Mouse (Mus musculus) CH12.LX (cell line): Measurements from ENCODE around the gene Tnfaip3. TPM values are rescaled to one million over a fixed set of nuclear protein-coding genes. Genes with fewer than 3 reads are reported as not detected.

Experiments used
- DNase-seq: peaks from one replicate; pipeline ENCODE4 v3.0.0-alpha.2; 2013; ENCODE audit errors: extremely low read depth
- H3K27ac ChIP-seq: 2 replicates; pipeline ENCODE4 v1.5.1; 2012; ENCODE audit warnings: low read depth, mild to moderate bottlenecking, control low read depth, moderate library complexity; ENCODE audit not compliant: insufficient read depth
- H3K27me3 ChIP-seq: replicated peaks from 2 replicates; pipeline ENCODE3; 2012; ENCODE audit warnings: inconsistent platforms
- H3K36me3 ChIP-seq, 2 experiments: replicated peaks in 1 of 2; 2 replicates each; pipeline versions ENCODE3 to v1.6.1; 2012; ENCODE audit warnings: inconsistent platforms in 1 of 2, low read length in 1 of 2, mild to moderate bottlenecking in 1 of 2, mixed read lengths in 1 of 2, moderate library complexity in 1 of 2; ENCODE audit not compliant: control insufficient read depth in 1 of 2, insufficient read depth in 1 of 2
- H3K4me1 ChIP-seq, 2 experiments: 2 replicates each; pipeline ENCODE4 v1.6.1; 2012; ENCODE audit warnings: inconsistent platforms in 1 of 2, moderate library complexity in 1 of 2; ENCODE audit not compliant: insufficient read depth in 2 of 2, control insufficient read depth in 1 of 2
- H3K4me2 ChIP-seq: 2 replicates; pipeline ENCODE4 v1.6.1; 2012; ENCODE audit warnings: low read depth, mild to moderate bottlenecking, control low read depth; ENCODE audit not compliant: poor library complexity, insufficient read depth, severe bottlenecking
- H3K4me3 ChIP-seq, 3 experiments: fragments of 150-350 bp in 1 of 3; sonication (generic) in 1 of 3; replicated peaks in 1 of 3; 2 replicates each; pipeline versions ENCODE3 to v1.5.1; 2011 to 2012; ENCODE audit warnings: low read depth in 2 of 3, low read length in 2 of 3, mild to moderate bottlenecking in 2 of 3, moderate library complexity in 2 of 3, control low read depth in 1 of 3, improper control_type of control experiment in 1 of 3, inconsistent platforms in 1 of 3, mixed read lengths in 1 of 3; ENCODE audit not compliant: poor library complexity in 1 of 3
- H3K79me2 ChIP-seq: replicated peaks from 2 replicates; pipeline ENCODE4 v1.6.1; 2012; ENCODE audit warnings: mild to moderate bottlenecking, moderate library complexity; ENCODE audit not compliant: control insufficient read depth, poor library complexity, insufficient read depth, severe bottlenecking; ENCODE audit errors: extremely low read depth
- H3K9ac ChIP-seq: 2 replicates; pipeline ENCODE4 v1.6.1; 2012; ENCODE audit warnings: low read depth, mild to moderate bottlenecking, control low read depth, moderate library complexity; ENCODE audit not compliant: insufficient read depth
- H3K9me3 ChIP-seq: replicated peaks from 2 replicates; pipeline ENCODE3; 2012; ENCODE audit warnings: low read length, inconsistent platforms, mixed read lengths
- BHLHE40 ChIP-seq: IDR thresholded peaks from 2 replicates; pipeline ENCODE4 v1.6.1; 2011; ENCODE audit warnings: mild to moderate bottlenecking, low read depth, low read length, improper control_type of control experiment
- CHD1 ChIP-seq: IDR thresholded peaks from 2 replicates; pipeline ENCODE4 v1.6.1; 2012; ENCODE audit warnings: low read depth, low read length, improper control_type of control experiment, inconsistent platforms
- CHD2 ChIP-seq: IDR thresholded peaks from 2 replicates; pipeline ENCODE4 v1.6.1; 2011; ENCODE audit warnings: low read length, improper control_type of control experiment
- CTCF ChIP-seq, 2 experiments: IDR thresholded peaks in 1 of 2; conservative IDR thresholded peaks in 1 of 2; 2 replicates each; pipeline ENCODE4 v1.5.1; 2011 to 2012; ENCODE audit warnings: low read depth in 2 of 2, low read length in 2 of 2, improper control_type of control experiment in 1 of 2, inconsistent platforms in 1 of 2, mild to moderate bottlenecking in 1 of 2, moderate library complexity in 1 of 2
- E2F4 ChIP-seq: IDR thresholded peaks from 2 replicates; pipeline ENCODE4 v1.6.1; 2011; ENCODE audit warnings: low read depth, low read length, improper control_type of control experiment; ENCODE audit not compliant: insufficient replicate concordance
- ELF1 ChIP-seq: IDR thresholded peaks from 2 replicates; pipeline ENCODE4 v1.6.1; 2014; ENCODE audit warnings: low read depth, mild to moderate bottlenecking, inconsistent platforms, low read length, improper control_type of control experiment
- EP300 ChIP-seq: IDR thresholded peaks from 2 replicates; pipeline ENCODE4 v1.6.1; 2011; ENCODE audit warnings: low read length, improper control_type of control experiment
- ETS1 ChIP-seq: conservative IDR thresholded peaks from 2 replicates; pipeline ENCODE4 v1.6.1; 2012; ENCODE audit warnings: low read depth, mild to moderate bottlenecking, inconsistent platforms, low read length, improper control_type of control experiment, moderate library complexity
- GABPA ChIP-seq: IDR thresholded peaks from 2 replicates; pipeline ENCODE4 v1.6.1; 2012; ENCODE audit warnings: low read depth, low read length, improper control_type of control experiment, inconsistent platforms; ENCODE audit not compliant: insufficient replicate concordance
- HCFC1 ChIP-seq: IDR thresholded peaks from 2 replicates; pipeline ENCODE4 v1.6.1; 2012; ENCODE audit warnings: low read depth, mild to moderate bottlenecking, inconsistent platforms, low read length, improper control_type of control experiment
- IRF4 ChIP-seq: IDR thresholded peaks from 2 replicates; pipeline ENCODE4 v1.6.1; 2014; ENCODE audit warnings: low read depth, mild to moderate bottlenecking, inconsistent platforms, low read length, improper control_type of control experiment
- JUN ChIP-seq: IDR thresholded peaks from 2 replicates; pipeline ENCODE4 v1.6.1; 2011; ENCODE audit warnings: low read depth, mild to moderate bottlenecking, low read length, improper control_type of control experiment, moderate library complexity; ENCODE audit not compliant: insufficient read depth
- JUND ChIP-seq: conservative IDR thresholded peaks from 2 replicates; pipeline ENCODE4 v1.6.1; 2011; ENCODE audit warnings: low read depth, low read length, improper control_type of control experiment
- KAT2A ChIP-seq: IDR thresholded peaks from 2 replicates; pipeline ENCODE4 v1.6.1; 2012; ENCODE audit warnings: low read length, improper control_type of control experiment, inconsistent platforms; ENCODE audit not compliant: insufficient replicate concordance
- MAFK ChIP-seq: IDR thresholded peaks from 2 replicates; pipeline ENCODE4 v1.6.1; 2011; ENCODE audit warnings: low read length, improper control_type of control experiment; ENCODE audit not compliant: insufficient replicate concordance
- MAX ChIP-seq: IDR thresholded peaks from 2 replicates; pipeline ENCODE4 v1.6.1; 2011; ENCODE audit warnings: low read length, improper control_type of control experiment
- MAZ ChIP-seq: IDR thresholded peaks from 2 replicates; pipeline ENCODE4 v1.6.1; 2012; ENCODE audit warnings: low read depth, mild to moderate bottlenecking, inconsistent platforms, low read length, improper control_type of control experiment, moderate library complexity
- MEF2A ChIP-seq: IDR thresholded peaks from 2 replicates; pipeline ENCODE4 v1.6.1; 2014; ENCODE audit warnings: low read depth, mild to moderate bottlenecking, inconsistent platforms, low read length, improper control_type of control experiment, borderline replicate concordance
- MXI1 ChIP-seq: IDR thresholded peaks from 2 replicates; pipeline ENCODE4 v1.6.1; 2011; ENCODE audit warnings: mild to moderate bottlenecking, low read depth, low read length, improper control_type of control experiment
- MYC ChIP-seq: IDR thresholded peaks from 2 replicates; pipeline ENCODE4 v1.6.1; 2011; ENCODE audit warnings: low read depth, mild to moderate bottlenecking, improper control_type of control experiment, low read length
- NELFE ChIP-seq: IDR thresholded peaks from 2 replicates; pipeline ENCODE4 v1.6.1; 2011; ENCODE audit warnings: low read depth, low read length, improper control_type of control experiment
- NRF1 ChIP-seq: IDR thresholded peaks from 2 replicates; pipeline ENCODE4 v1.6.1; 2014; ENCODE audit warnings: low read depth, mild to moderate bottlenecking, inconsistent platforms, low read length, improper control_type of control experiment, moderate library complexity
- PAX5 ChIP-seq: IDR thresholded peaks from 2 replicates; pipeline ENCODE4 v1.6.1; 2012; ENCODE audit warnings: low read length, inconsistent platforms, mixed read lengths
- POLR2A ChIP-seq: IDR thresholded peaks from 2 replicates; pipeline ENCODE4 v1.6.1; 2011; ENCODE audit warnings: low read depth, mild to moderate bottlenecking, improper control_type of control experiment, low read length
- POLR2AphosphoS2 ChIP-seq: IDR thresholded peaks from 2 replicates; pipeline ENCODE4 v1.6.1; 2011; ENCODE audit warnings: low read depth, low read length, improper control_type of control experiment
- RAD21 ChIP-seq: IDR thresholded peaks from 2 replicates; pipeline ENCODE4 v1.6.1; 2011; ENCODE audit warnings: low read depth, mild to moderate bottlenecking, low read length, improper control_type of control experiment, moderate library complexity
- RCOR1 ChIP-seq: conservative IDR thresholded peaks from 2 replicates; pipeline ENCODE4 v1.6.1; 2012; ENCODE audit warnings: low read depth, mild to moderate bottlenecking, inconsistent platforms, low read length, improper control_type of control experiment
- SIN3A ChIP-seq: IDR thresholded peaks from 2 replicates; pipeline ENCODE4 v1.6.1; 2012; ENCODE audit warnings: low read length, improper control_type of control experiment, inconsistent platforms
- SMC3 ChIP-seq: IDR thresholded peaks from 2 replicates; pipeline ENCODE4 v1.6.1; 2011; ENCODE audit warnings: low read depth, low read length, improper control_type of control experiment
- TBP ChIP-seq: conservative IDR thresholded peaks from 2 replicates; pipeline ENCODE4 v1.6.1; 2011; ENCODE audit warnings: low read depth, low read length, improper control_type of control experiment
- TCF12 ChIP-seq: IDR thresholded peaks from 2 replicates; pipeline ENCODE4 v1.6.1; 2014; ENCODE audit warnings: low read depth, mild to moderate bottlenecking, inconsistent platforms, low read length, improper control_type of control experiment
- UBTF ChIP-seq: IDR thresholded peaks from 2 replicates; pipeline ENCODE4 v1.6.1; 2012; ENCODE audit warnings: low read depth, mild to moderate bottlenecking, inconsistent platforms, low read length, improper control_type of control experiment, moderate library complexity
- USF1 ChIP-seq: IDR thresholded peaks from 2 replicates; pipeline ENCODE4 v1.6.1; 2014; ENCODE audit warnings: low read depth, mild to moderate bottlenecking, inconsistent platforms, low read length, improper control_type of control experiment
- USF2 ChIP-seq: conservative IDR thresholded peaks from 2 replicates; pipeline ENCODE4 v1.6.1; 2011; ENCODE audit warnings: low read depth, low read length, improper control_type of control experiment
- ZC3H11A ChIP-seq: IDR thresholded peaks from 2 replicates; pipeline ENCODE4 v1.6.1; 2012; ENCODE audit warnings: low read depth, mild to moderate bottlenecking, inconsistent platforms, low read length, improper control_type of control experiment
- ZKSCAN1 ChIP-seq: IDR thresholded peaks from 2 replicates; pipeline ENCODE4 v1.6.1; 2012; ENCODE audit warnings: low read depth, inconsistent platforms, low read length, improper control_type of control experiment, borderline replicate concordance
- ZMIZ1 ChIP-seq: IDR thresholded peaks from 2 replicates; pipeline ENCODE4 v1.6.1; 2012; ENCODE audit warnings: low read depth, mild to moderate bottlenecking, inconsistent platforms, low read length, improper control_type of control experiment
- ZNF384 ChIP-seq: IDR thresholded peaks from 2 replicates; pipeline ENCODE4 v1.6.1; 2012; ENCODE audit warnings: low read depth, low read length, improper control_type of control experiment, inconsistent platforms
- dilution Hi-C: fragments of 300-500 bp; cut with MboI; formaldehyde crosslinking; loops from 2 replicates; pipeline ENCODE4 v1.14.3; 2020; ENCODE audit warnings: low sequenced_read_pairs; ENCODE audit not compliant: extremely low pct_unique_long_range_greater_than_20kb, extremely low pct_ligation_motif_present
- in situ Hi-C: fragments of 300-500 bp; cut with MboI; formaldehyde crosslinking; loops from 3 replicates; pipeline ENCODE4 v1.14.3; 2019; ENCODE audit warnings: low sequenced_read_pairs, low pct_ligation_motif_present, low pct_unique_long_range_greater_than_20kb, mixed read lengths
- polyA plus RNA-seq: library from polyadenylated mRNA; unstranded; fragments of >175 nt; gene quantifications from 2 replicates; pipeline ENCODE4 v1.2.1, GENCODE M21; 2012; ENCODE audit warnings: low read depth; ENCODE audit not compliant: insufficient read length
- total RNA-seq, 2 experiments: library from RNA; depleted of rRNA; stranded (reverse); fragments of 300-350 nt in 1 of 2; fragments of >200 nt in 1 of 2; gene quantifications; 2 replicates each; pipeline ENCODE4 v1.2.3; 2012 to 2014

Tnfaip3 gene
- total and polyA plus RNA-seq, 3 experiments, result 24.6 to 95.3 (median 51.7) TPM

- H3K36me3 ChIP-seq, result peaks cover 34 to 41% of the 10 kb centered on the region in 2 experiments
- H3K27me3 ChIP-seq, result no peaks in the 10 kb centered on the region
- H3K9me3 ChIP-seq, result no peaks in the 10 kb centered on the region
- peak overlapping the region; percentile 97 to 99 (median 99) for H3K4me3 ChIP-seq
- in situ Hi-C loops, result no loop called here
- peak overlapping the region; percentile 92 for H3K4me2 ChIP-seq
- peaks cover 3 to 20% of the 10 kb centered on the region in 2 experiments; a peak in 3 of 4 replicates for H3K4me1 ChIP-seq
- dilution Hi-C loops, result no loop called here
- DNase-seq, result peak; percentile 60
- TF ChIP-seq HCFC1 (peak; percentile 40; the same call in 1 of the 2 replicates), RCOR1 (no peak; the same call in 1 of the 2 replicates), ZKSCAN1 (no peak), ZC3H11A (no peak), IRF4 (peak; percentile 54; the same call in 1 of the 2 replicates), NRF1 (no peak), SMC3 (peak; percentile 10; the same call in 1 of the 2 replicates), TBP (peak; percentile 87), MAX (peak; percentile 85; the same call in 1 of the 2 replicates), UBTF (no peak), TCF12 (peak; percentile 38; the same call in 1 of the 2 replicates), KAT2A (no peak), POLR2AphosphoS2 (0 out of 2 replicates have a peak, but pooled peaks have one; percentile 12), ETS1 (peak; percentile 69), RAD21 (no peak; the same call in 1 of the 2 replicates), ZNF384 (no peak; the same call in 1 of the 2 replicates), CTCF (conservative IDR thresholded peaks at IDR 0.05 in 1 of 2, IDR thresholded peaks at IDR 0.05 in 1 of 2; ENCODE audit: low read depth in 2 of 2, low read length in 2 of 2) (no peak), PAX5 (no peak), MAZ (0 out of 2 replicates have a peak, but pooled peaks have one; percentile 64), BHLHE40 (peak; percentile 37; the same call in 1 of the 2 replicates), USF1 (no peak), MAFK (no peak; the same call in 1 of the 2 replicates), MXI1 (peak; percentile 86), E2F4 (no peak), SIN3A (peak; percentile 96), ELF1 (peak; percentile 41), MYC (peak; percentile 76; the same call in 1 of the 2 replicates), JUND (no peak), POLR2A (peak; percentile 50; the same call in 1 of the 2 replicates), GABPA (no peak), EP300 (no peak; the same call in 1 of the 2 replicates), MEF2A (peak; percentile 50; the same call in 1 of the 2 replicates), CHD1 (peak; percentile 2; the same call in 1 of the 2 replicates), ZMIZ1 (peak; percentile 92), USF2 (no peak), NELFE (peak; percentile 57), CHD2 (0 out of 2 replicates have a peak, but pooled peaks have one; percentile 19), JUN (no peak)
- H3K79me2 ChIP-seq, result peaks cover 69% of the 10 kb centered on the region
- H3K9ac ChIP-seq, result peak overlapping the region; percentile 87
- H3K27ac ChIP-seq, result peak overlapping the region; percentile 82
Observed at GRCm38 (mm10) chr10:19011832-19012440, 3.5 kb downstream of the Tnfaip3 start.
